Mouse (Mus musculus) limb, embryonic 13.5 days (tissue): ENCODE data around the gene Ccdc106. TPM values are rescaled to one million over a fixed set of nuclear protein-coding genes. Genes with fewer than 3 reads are reported as not detected.

ENCODE experiments used
- ATAC-seq: fragments of 200-750 bp; cut with Nextera tagmentation; 2 replicates; pipeline ENCODE4 v1.8.0; 2017; ENCODE audit warnings: low read depth, moderate number of reproducible peaks, moderate TSS enrichment; ENCODE audit not compliant: low FRiP score
- H3K27ac ChIP-seq: fragments of 300-500 bp; sonication (generic); 2 replicates; pipeline ENCODE4 v1.5.1; 2015; ENCODE audit warnings: inconsistent platforms, mild to moderate bottlenecking, moderate library complexity
- H3K27me3 ChIP-seq: fragments of 300-500 bp; sonication (generic); 2 replicates; pipeline ENCODE4 v1.6.1; 2015; ENCODE audit warnings: mild to moderate bottlenecking, inconsistent platforms
- H3K36me3 ChIP-seq: fragments of 300-500 bp; sonication (generic); 2 replicates; pipeline ENCODE4 v1.6.1; 2015; ENCODE audit warnings: inconsistent platforms, mild to moderate bottlenecking, moderate library complexity
- H3K4me1 ChIP-seq: fragments of 300-500 bp; sonication (generic); 2 replicates; pipeline ENCODE4 v1.6.1; 2015; ENCODE audit warnings: inconsistent platforms
- H3K4me2 ChIP-seq: fragments of 300-500 bp; sonication (generic); replicated peaks from 2 replicates; pipeline ENCODE4 v1.6.1; 2015; ENCODE audit warnings: inconsistent platforms, mild to moderate bottlenecking, moderate library complexity
- H3K4me3 ChIP-seq: fragments of 300-500 bp; sonication (generic); 2 replicates; pipeline ENCODE4 v1.5.1; 2015; ENCODE audit warnings: moderate library complexity, mild to moderate bottlenecking, inconsistent platforms
- H3K9ac ChIP-seq: fragments of 300-500 bp; sonication (generic); 2 replicates; pipeline ENCODE4 v1.6.1; 2015; ENCODE audit warnings: mild to moderate bottlenecking, inconsistent platforms
- H3K9me3 ChIP-seq: fragments of 300-500 bp; sonication (generic); 2 replicates; pipeline ENCODE4 v1.6.1; 2016; ENCODE audit warnings: inconsistent platforms
- WGBS: fragments of 180-500 bp; shearing (Covaris S2); methylation state at CpG from one replicate; pipeline ENCODE4 v1.1.7; 2015; 5-methylcytosine and 5-hydroxymethylcytosine counted together
- polyA plus RNA-seq: library from polyadenylated mRNA; unstranded; fragments of >200 nt; fragmentation: Nextera tagmentation; extraction: Ambion mirVana; gene quantifications from 2 replicates; pipeline ENCODE4 v1.2.1, GENCODE M21; 2015

Gene Ccdc106
- polyA plus RNA-seq, 1 experiment from 2014 or later, result 44.9 TPM

GRCm38 (mm10) chr7:5089853-5090252, 69.5 kb downstream of the Ccdc106 start:
- no peak overlapping the region for H3K9ac ChIP-seq
- no peak overlapping the region for H3K4me3 ChIP-seq
- H3K36me3 ChIP-seq, result peaks cover 89% of the 10 kb centered on the region
- peaks cover 5% of the 10 kb centered on the region; the same call in 1 of the 2 replicates for H3K4me1 ChIP-seq
- H3K4me2 ChIP-seq, result no peak overlapping the region
- H3K27ac ChIP-seq, result no peak overlapping the region
- H3K9me3 ChIP-seq, result no peaks in the 10 kb centered on the region
- 94% methylated on average over 15 of the region's 15 CpGs for WGBS
- no peaks in the 10 kb centered on the region for H3K27me3 ChIP-seq
- no peak for ATAC-seq

- Histone ChIP-seq H3K4me1 (peaks cover 2% of the 10 kb centered on the region; the same call in 1 of the 2 replicates), H3K27me3 (no peaks in the 10 kb centered on the region), H3K4me2 (no peak overlapping the region), H3K9me3 (no peaks in the 10 kb centered on the region), H3K9ac (no peak overlapping the region), H3K4me3 (no peak overlapping the region), H3K36me3 (peaks cover 89% of the 10 kb centered on the region), H3K27ac (no peak overlapping the region)
- 92% methylated on average over 15 of the region's 15 CpGs for WGBS
- ATAC-seq, result no peak
Measured at GRCm38 (mm10) chr7:5091008-5091728, 70.8 kb downstream of the Ccdc106 start.

GRCm38 (mm10) chr7:5092381-5092780, 72.0 kb downstream of the Ccdc106 start:
- Histone ChIP-seq H3K4me1 (no peaks in the 10 kb centered on the region), H3K4me2 (no peak overlapping the region), H3K9me3 (no peaks in the 10 kb centered on the region), H3K36me3 (peaks cover 93% of the 10 kb centered on the region), H3K4me3 (no peak overlapping the region), H3K27ac (no peak overlapping the region), H3K27me3 (no peaks in the 10 kb centered on the region), H3K9ac (no peak overlapping the region)
- WGBS, result 83% methylated on average over 6 of the region's 6 CpGs
- ATAC-seq, result no peak

- WGBS, result 85% methylated on average over 21 of the region's 21 CpGs
- Histone ChIP-seq H3K9ac (no peak overlapping the region), H3K4me2 (no peak overlapping the region), H3K27me3 (no peaks in the 10 kb centered on the region), H3K27ac (no peak overlapping the region), H3K36me3 (peaks cover 93% of the 10 kb centered on the region), H3K4me3 (no peak overlapping the region), H3K9me3 (no peaks in the 10 kb centered on the region), H3K4me1 (no peaks in the 10 kb centered on the region)
- no peak for ATAC-seq
Measured at GRCm38 (mm10) chr7:5092831-5093510, 72.6 kb downstream of the Ccdc106 start.

GRCm38 (mm10) chr7:5098769-5099168, 78.4 kb downstream of the Ccdc106 start:
- no peak overlapping the region for H3K27ac ChIP-seq
- H3K36me3 ChIP-seq, result peaks cover 56% of the 10 kb centered on the region
- 90% methylated on average over 5 of the region's 5 CpGs for WGBS
- no peaks in the 10 kb centered on the region; the same call in 1 of the 2 replicates for H3K9me3 ChIP-seq
- H3K9ac ChIP-seq, result no peak overlapping the region
- H3K4me3 ChIP-seq, result no peak overlapping the region
- H3K4me2 ChIP-seq, result no peak overlapping the region
- ATAC-seq, result no peak
- no peaks in the 10 kb centered on the region for H3K4me1 ChIP-seq
- no peaks in the 10 kb centered on the region for H3K27me3 ChIP-seq

- H3K27me3 ChIP-seq, result no peaks in the 10 kb centered on the region
- H3K4me3 ChIP-seq, result no peak overlapping the region
- no peak overlapping the region for H3K4me2 ChIP-seq
- ATAC-seq, result no peak
- H3K4me1 ChIP-seq, result no peaks in the 10 kb centered on the region
- H3K9ac ChIP-seq, result no peak overlapping the region
- 81% methylated on average over 3 of the region's 3 CpGs for WGBS
- no peak overlapping the region for H3K27ac ChIP-seq
- no peaks in the 10 kb centered on the region; the same call in 1 of the 2 replicates for H3K9me3 ChIP-seq
- peaks cover 45% of the 10 kb centered on the region for H3K36me3 ChIP-seq
Measured at GRCm38 (mm10) chr7:5099796-5100195, 79.4 kb downstream of the Ccdc106 start.

- 84% methylated on average over 10 of the region's 10 CpGs for WGBS
- H3K9me3 ChIP-seq, result no peaks in the 10 kb centered on the region; the same call in 1 of the 2 replicates
- ATAC-seq, result no peak
- no peak overlapping the region for H3K4me2 ChIP-seq
- H3K4me1 ChIP-seq, result no peaks in the 10 kb centered on the region
- no peak overlapping the region for H3K27ac ChIP-seq
- H3K4me3 ChIP-seq, result no peak overlapping the region
- no peaks in the 10 kb centered on the region for H3K27me3 ChIP-seq
- H3K9ac ChIP-seq, result no peak overlapping the region
- H3K36me3 ChIP-seq, result peaks cover 32% of the 10 kb centered on the region
Measured at GRCm38 (mm10) chr7:5101066-5101663, 80.8 kb downstream of the Ccdc106 start.

GRCm38 (mm10) chr7:5102564-5102963, 82.2 kb downstream of the Ccdc106 start:
- Histone ChIP-seq H3K9me3 (no peaks in the 10 kb centered on the region; the same call in 1 of the 2 replicates), H3K27ac (no peak overlapping the region), H3K9ac (no peak overlapping the region), H3K27me3 (no peaks in the 10 kb centered on the region), H3K4me3 (no peak overlapping the region), H3K4me2 (no peak overlapping the region), H3K36me3 (peaks cover 18% of the 10 kb centered on the region), H3K4me1 (no peaks in the 10 kb centered on the region)
- no peak for ATAC-seq
- 82% methylated on average over 2 of the region's 2 CpGs for WGBS

- no peak overlapping the region for H3K4me2 ChIP-seq
- H3K27me3 ChIP-seq, result no peaks in the 10 kb centered on the region
- no peak for ATAC-seq
- H3K36me3 ChIP-seq, result no peaks in the 10 kb centered on the region
- H3K9me3 ChIP-seq, result peaks cover 4% of the 10 kb centered on the region; the same call in 1 of the 2 replicates
- no peak overlapping the region for H3K4me3 ChIP-seq
- H3K9ac ChIP-seq, result no peak overlapping the region
- no peak overlapping the region for H3K27ac ChIP-seq
- 83% methylated on average over 4 of the region's 4 CpGs for WGBS
- no peaks in the 10 kb centered on the region for H3K4me1 ChIP-seq
Measured at GRCm38 (mm10) chr7:5108272-5108671, 87.9 kb downstream of the Ccdc106 start.

- Histone ChIP-seq H3K27ac (no peak overlapping the region), H3K9ac (no peak overlapping the region), H3K4me1 (no peaks in the 10 kb centered on the region), H3K4me2 (no peak overlapping the region), H3K27me3 (no peaks in the 10 kb centered on the region), H3K36me3 (no peaks in the 10 kb centered on the region), H3K9me3 (peaks cover 4% of the 10 kb centered on the region; the same call in 1 of the 2 replicates), H3K4me3 (no peak overlapping the region)
- no peak for ATAC-seq
- 82% methylated on average over 8 of the region's 8 CpGs for WGBS
Measured at GRCm38 (mm10) chr7:5109301-5109700, 88.9 kb downstream of the Ccdc106 start.
